Mouse (Mus musculus) C2C12 (cell line): Measurements from ENCODE around the gene Cdkl3. TPM values are rescaled to one million over a fixed set of nuclear protein-coding genes. Genes with fewer than 3 reads are reported as not detected.
A peak's percentile ranks its signal among the peaks of the same experiment; 100 is the strongest.

Experiments
- H3K27me3 ChIP-seq: one replicate; pipeline ENCODE4 v1.6.1; 2011; ENCODE audit not compliant: control insufficient read depth, insufficient read depth, insufficient read length
- H3K36me3 ChIP-seq: one replicate; pipeline ENCODE4 v1.6.1; 2011; ENCODE audit not compliant: control insufficient read depth, insufficient read depth
- H3K4me3 ChIP-seq: one replicate; pipeline ENCODE4 v1.5.1; 2011; ENCODE audit warnings: mild to moderate bottlenecking, control low read depth; ENCODE audit not compliant: poor library complexity, insufficient read depth, severe bottlenecking
- H3K79me2 ChIP-seq: one replicate; pipeline ENCODE4 v1.6.1; 2011; ENCODE audit not compliant: control insufficient read depth, insufficient read depth
- H3K79me3 ChIP-seq: one replicate; pipeline ENCODE4 v1.6.1; 2011; ENCODE audit warnings: low read depth, control low read depth
- H3ac ChIP-seq: one replicate; pipeline ENCODE3; 2011; ENCODE audit warnings: low read depth; ENCODE audit not compliant: control insufficient read depth, insufficient read length
- CEBPB ChIP-seq: IDR thresholded peaks from one replicate; pipeline ENCODE4 v1.6.1; 2011; ENCODE audit warnings: low read depth, mild to moderate bottlenecking, control low read depth, moderate library complexity
- CTCF ChIP-seq: IDR thresholded peaks from one replicate; pipeline ENCODE4 v1.5.1; 2011; ENCODE audit not compliant: control insufficient read depth, insufficient read depth, insufficient read length
- FOSL1 ChIP-seq: IDR thresholded peaks from one replicate; pipeline ENCODE4 v1.8.0; 2011; ENCODE audit warnings: mild to moderate bottlenecking, low read length; ENCODE audit not compliant: poor library complexity, insufficient read depth, severe bottlenecking
- MAX ChIP-seq: IDR thresholded peaks from one replicate; pipeline ENCODE4 v1.6.1; 2011; ENCODE audit warnings: mild to moderate bottlenecking, control low read depth
- MYOD1 ChIP-seq: IDR thresholded peaks from one replicate; pipeline ENCODE4 v1.6.1; 2011; ENCODE audit warnings: low read depth; ENCODE audit not compliant: control insufficient read depth, insufficient read length
- MYOG ChIP-seq: IDR thresholded peaks from one replicate; pipeline ENCODE4 v1.6.1; 2011; ENCODE audit not compliant: control insufficient read depth, insufficient read length; ENCODE audit errors: extremely low read depth
- USF1 ChIP-seq: IDR thresholded peaks from one replicate; pipeline ENCODE4 v1.6.1; 2011; ENCODE audit warnings: low read depth, mild to moderate bottlenecking, control low read depth, moderate library complexity
- microRNA-seq: library from miRNA; unstranded; fragments of <30 nt; microRNA quantifications from one replicate; pipeline ENCODE4, GENCODE M21; 2019; ENCODE audit warnings: borderline microRNAs expressed
- polyA plus RNA-seq: library from polyadenylated mRNA; unstranded; fragments of >200 nt; fragmentation: generic; extraction: Trizol; gene quantifications from one replicate; pipeline ENCODE4 v1.2.1, GENCODE M21; 2012; ENCODE audit warnings: missing spikeins

The Cdkl3 gene
- polyA plus RNA-seq, 1 experiment, result 1.7 TPM

GRCm38 (mm10) chr11:52129171-52129570, 125.2 kb downstream of the Cdkl3 start:
- no peak for TF ChIP-seq MAX
- TF ChIP-seq MYOD1, result no peak
- TF ChIP-seq CEBPB, result no peak
- TF ChIP-seq FOSL1, result no peak
- TF ChIP-seq CTCF, result no peak
- no peak for TF ChIP-seq MYOG
- no peak for TF ChIP-seq USF1
- Histone ChIP-seq H3K79me2 (peaks cover 10% of the 10 kb centered on the region), H3K4me3 (no peak overlapping the region), H3K36me3 (peaks cover 46% of the 10 kb centered on the region), H3K79me3 (peaks cover 7% of the 10 kb centered on the region), H3K27me3 (no peaks in the 10 kb centered on the region), H3ac (no peak overlapping the region)

- TF ChIP-seq MYOG, result no peak
- TF ChIP-seq MYOD1, result no peak
- no peak for TF ChIP-seq USF1
- TF ChIP-seq MAX, result no peak
- TF ChIP-seq CTCF, result no peak
- no peak for TF ChIP-seq CEBPB
- no peak for TF ChIP-seq FOSL1
- peaks cover 39% of the 10 kb centered on the region for H3K36me3 ChIP-seq
- H3K4me3 ChIP-seq, result no peak overlapping the region
- peaks cover 10% of the 10 kb centered on the region for H3K79me2 ChIP-seq
- H3ac ChIP-seq, result no peak overlapping the region
- H3K27me3 ChIP-seq, result no peaks in the 10 kb centered on the region
- H3K79me3 ChIP-seq, result peaks cover 7% of the 10 kb centered on the region
Measured at GRCm38 (mm10) chr11:52129621-52130450, 125.8 kb downstream of the Cdkl3 start.

GRCm38 (mm10) chr11:52130451-52131068, 126.5 kb downstream of the Cdkl3 start:
- no peak overlapping the region for H3ac ChIP-seq
- H3K27me3 ChIP-seq, result no peaks in the 10 kb centered on the region
- H3K4me3 ChIP-seq, result no peak overlapping the region
- H3K79me3 ChIP-seq, result peaks cover 4% of the 10 kb centered on the region
- H3K79me2 ChIP-seq, result peaks cover 10% of the 10 kb centered on the region
- TF ChIP-seq MYOG, result no peak
- no peak for TF ChIP-seq CTCF
- TF ChIP-seq USF1, result no peak
- no peak for TF ChIP-seq MAX
- no peak for TF ChIP-seq CEBPB
- no peak for TF ChIP-seq FOSL1
- no peak for TF ChIP-seq MYOD1
- H3K36me3 ChIP-seq, result peaks cover 32% of the 10 kb centered on the region

Small RNA genes lying within 50 kb of the gene (microRNA-seq; reads per million reads assigned to microRNA genes)
- gene Gm24157, result 0.16 reads per million
- 62.2 reads per million, percentile 71 among the genes with 10 or more reads in this experiment for gene Mir3061

Other genes with a start within 250 kb of the Cdkl3 start
- 6.2 TPM for gene Sec24a, start 240.6 kb upstream of the Cdkl3 start, polyA plus RNA-seq
- 50.4 TPM for gene Sar1b, start 240.5 kb upstream of the Cdkl3 start, polyA plus RNA-seq
- 4.0 TPM for gene Jade2, start 146.6 kb upstream of the Cdkl3 start, polyA plus RNA-seq
- 52.7 TPM for gene Cdkn2aipnl, start 36.6 kb upstream of the Cdkl3 start, polyA plus RNA-seq
- gene Ube2b, start 3.5 kb upstream of the Cdkl3 start, polyA plus RNA-seq, result 49.4 TPM
- 41.5 TPM for gene Ppp2ca, start 94.5 kb downstream of the Cdkl3 start, polyA plus RNA-seq
- not detected for gene Olfr1373, start 141.3 kb downstream of the Cdkl3 start, polyA plus RNA-seq
- gene Olfr1371, start 209.8 kb downstream of the Cdkl3 start, polyA plus RNA-seq, result not detected
- 149 TPM for gene Skp1a, start 227.8 kb downstream of the Cdkl3 start, polyA plus RNA-seq